Mouse (Mus musculus) ovary, adult 10 weeks (tissue): ENCODE results near the gene Cetn3. TPM values are rescaled to one million over a fixed set of nuclear protein-coding genes. Genes with fewer than 3 reads are reported as not detected.

Experiments used
- polyA plus RNA-seq: library from polyadenylated mRNA; stranded (reverse); fragments of 350-450 nt; fragmentation: Illumina TruSeq; extraction: RNeasy Lipid Tissue Mini Kit (QIAGEN cat#74804); gene quantifications from one replicate; pipeline ENCODE4 v1.2.3, GENCODE M21; 2014

The Cetn3 gene
- polyA plus RNA-seq: 542 TPM

GRCm38 (mm10) chr13:81782971-81783404 is at the start of gene Cetn3:
Cetn3 (plus strand) TSS chr13:81783077.

Other genes starting within 250 kb of the Cetn3 start
- gene Adgrv1, start 149.9 kb upstream of the Cetn3 start, polyA plus RNA-seq: 23.0 TPM
- 159 TPM for gene Lysmd3, start 125.4 kb upstream of the Cetn3 start, polyA plus RNA-seq
- gene Polr3g, start 72.1 kb upstream of the Cetn3 start, polyA plus RNA-seq: 34.1 TPM
- gene Mblac2, start 71.7 kb upstream of the Cetn3 start, polyA plus RNA-seq: 59.2 TPM